Mouse (Mus musculus) liver, embryonic 14.5 days (tissue): ENCODE results near the gene Fosl1. TPM values are rescaled to one million over a fixed set of nuclear protein-coding genes. Genes with fewer than 3 reads are reported as not detected.
A peak's percentile ranks its signal among the peaks of the same experiment; 100 is the strongest.

Source experiments
- ATAC-seq: fragments of 200-750 bp; cut with Nextera tagmentation; 2 replicates; pipeline ENCODE4 v1.8.0; 2017; ENCODE audit warnings: moderate number of reproducible peaks, mild to moderate bottlenecking, moderate library complexity; ENCODE audit not compliant: insufficient read depth
- DNase-seq, 3 experiments: peaks; one replicate each; pipeline ENCODE4 v3.0.0-alpha.2; 2012 to 2013; ENCODE audit warnings: low read depth in 3 of 3, low spot score in 3 of 3
- H3K27ac ChIP-seq: fragments of 300-500 bp; sonication (generic); 2 replicates; pipeline ENCODE4 v1.5.1; 2014; ENCODE audit warnings: moderate library complexity, mild to moderate bottlenecking, control low read depth, inconsistent platforms
- H3K27me3 ChIP-seq: fragments of 300-500 bp; sonication (generic); 2 replicates; pipeline ENCODE4 v1.6.1; 2014; ENCODE audit warnings: mild to moderate bottlenecking, low read length, moderate library complexity; ENCODE audit not compliant: control insufficient read depth, insufficient read depth
- H3K36me3 ChIP-seq: fragments of 300-500 bp; sonication (generic); replicated peaks from 2 replicates; pipeline ENCODE4 v1.6.1; 2014; ENCODE audit warnings: low read depth; ENCODE audit not compliant: control insufficient read depth, insufficient read depth
- H3K4me1 ChIP-seq, 2 experiments: fragments of 200-500 bp in 1 of 2; fragments of 300-500 bp in 1 of 2; sonication (generic) in 1 of 2; replicated peaks; 2 replicates each; pipeline ENCODE4 v1.6.1; 2012 to 2014; ENCODE audit warnings: antibody characterized with exemption in 1 of 2, inconsistent platforms in 1 of 2, low read length in 1 of 2; ENCODE audit not compliant: control insufficient read depth in 2 of 2, insufficient read depth in 2 of 2
- H3K4me2 ChIP-seq: fragments of 300-500 bp; sonication (generic); 2 replicates; pipeline ENCODE4 v1.6.1; 2014; ENCODE audit warnings: low read depth, mild to moderate bottlenecking, control low read depth, moderate library complexity
- H3K4me3 ChIP-seq, 2 experiments: fragments of 200-500 bp in 1 of 2; fragments of 300-500 bp in 1 of 2; sonication (generic) in 1 of 2; 2 replicates each; pipeline ENCODE4 v1.5.1; 2012 to 2014; ENCODE audit warnings: low read depth in 2 of 2, low read length in 2 of 2, mild to moderate bottlenecking in 2 of 2, control low read depth in 1 of 2, inconsistent platforms in 1 of 2, moderate library complexity in 1 of 2; ENCODE audit not compliant: insufficient read depth in 1 of 2
- H3K9ac ChIP-seq: fragments of 300-500 bp; sonication (generic); replicated peaks from 2 replicates; pipeline ENCODE4 v1.6.1; 2014; ENCODE audit warnings: mild to moderate bottlenecking, control low read depth, moderate library complexity
- H3K9me3 ChIP-seq: fragments of 300-500 bp; sonication (generic); 2 replicates; pipeline ENCODE4 v1.6.1; 2016; ENCODE audit warnings: low read length, mixed read lengths; ENCODE audit not compliant: control insufficient read depth
- CTCF ChIP-seq: IDR thresholded peaks from 2 replicates; pipeline ENCODE4 v1.5.1; 2016; ENCODE audit warnings: antibody characterized with exemption, low read depth, control low read depth
- EP300 ChIP-seq: IDR thresholded peaks from 2 replicates; pipeline ENCODE4 v1.6.1; 2016; ENCODE audit warnings: antibody characterized with exemption, low read depth
- WGBS: fragments of 180-500 bp; shearing (Covaris S2); extraction: QIAGEN DNeasy Blood & Tissue Kit; methylation state at CpG from one replicate; pipeline ENCODE4 v1.1.7; 2014; ENCODE audit not compliant: insufficient replicate concordance; 5-methylcytosine and 5-hydroxymethylcytosine counted together
- polyA plus RNA-seq, 2 experiments: library from polyadenylated mRNA; depleted of rRNA in 1 of 2; stranded (reverse) in 1 of 2; unstranded in 1 of 2; fragments of >200 nt; fragmentation: Nextera tagmentation in 1 of 2; extraction: Ambion mirVana in 1 of 2; gene quantifications; 2 replicates each; pipeline versions ENCODE4 v1.2.1 to v1.2.3; 2012 to 2014

Gene Fosl1
- polyA plus RNA-seq, 2 experiments = 0.02 TPM; not detected in 1

GRCm38 (mm10) chr19:5433951-5434350 is 13.4 kb upstream of the Fosl1 start:
- H3K27me3 ChIP-seq = no peaks in the 10 kb centered on the region
- no peaks in the 10 kb centered on the region for H3K36me3 ChIP-seq
- H3K9me3 ChIP-seq = no peaks in the 10 kb centered on the region
- no peak overlapping the region for H3K4me3 ChIP-seq
- WGBS = 43% methylated on average over 7 of the region's 7 CpGs
- peak overlapping the region; percentile 68 for H3K4me2 ChIP-seq
- no peak for TF ChIP-seq EP300
- no peak for TF ChIP-seq CTCF
- no peak for ATAC-seq
- no peak overlapping the region for H3K9ac ChIP-seq
- H3K4me1 ChIP-seq = peaks cover 0 to 4% of the 10 kb centered on the region in 2 experiments; a peak in 2 of 4 replicates
- DNase-seq = no peak
- H3K27ac ChIP-seq = no peak overlapping the region

DNA sequence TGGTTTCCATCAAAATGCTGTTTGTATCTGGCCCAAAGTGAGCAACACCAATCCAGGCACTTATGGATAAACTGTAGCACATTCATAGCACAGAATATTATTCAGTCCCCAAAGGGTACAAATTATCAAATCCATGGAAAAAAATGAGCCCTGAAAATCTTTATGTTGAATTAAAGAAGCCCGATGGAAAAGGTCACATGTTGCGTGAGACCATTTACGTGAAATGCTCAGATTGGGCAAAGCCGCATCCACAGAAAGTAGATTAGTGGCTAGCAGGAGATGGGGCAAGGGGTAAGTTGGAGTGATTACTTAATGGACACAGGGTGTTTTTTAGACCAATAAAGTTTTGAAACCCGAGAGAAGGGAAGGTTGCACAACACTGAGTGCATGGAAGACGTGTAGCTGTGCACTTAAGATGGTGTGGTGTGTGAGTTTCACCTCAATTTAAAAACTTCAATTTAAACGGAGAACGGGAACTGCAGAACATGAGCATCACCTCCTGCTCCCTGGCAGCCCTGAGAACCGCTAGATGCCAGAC is 2.9 kb upstream of the Fosl1 start:
- TF ChIP-seq EP300 (no peak), CTCF (no peak)
- Histone ChIP-seq H3K4me1 (peaks cover 5 to 11% of the 10 kb centered on the region in 2 experiments), H3K9ac (no peak overlapping the region), H3K36me3 (no peaks in the 10 kb centered on the region), H3K4me2 (no peak overlapping the region), H3K4me3 (no peak overlapping the region), H3K27ac (no peak overlapping the region), H3K9me3 (peaks cover 5% of the 10 kb centered on the region), H3K27me3 (peaks cover 36% of the 10 kb centered on the region)
- ATAC-seq = no peak
- DNase-seq = no peak
- 51% methylated on average over 9 of the region's 9 CpGs for WGBS

GRCm38 (mm10) chr19:5444954-5445353 is 2.4 kb upstream of the Fosl1 start:
- no peak overlapping the region for H3K4me2 ChIP-seq
- no peaks in the 10 kb centered on the region for H3K36me3 ChIP-seq
- WGBS = 34% methylated on average over 7 of the region's 7 CpGs
- no peak for TF ChIP-seq CTCF
- TF ChIP-seq EP300 = no peak
- ATAC-seq (no peak), DNase-seq (no peak)
- peaks cover 5 to 11% of the 10 kb centered on the region in 2 experiments for H3K4me1 ChIP-seq
- H3K9me3 ChIP-seq = peaks cover 5% of the 10 kb centered on the region
- H3K27ac ChIP-seq = no peak overlapping the region
- no peak overlapping the region for H3K9ac ChIP-seq
- H3K27me3 ChIP-seq = peaks cover 39% of the 10 kb centered on the region
- H3K4me3 ChIP-seq = no peak overlapping the region

- TF ChIP-seq CTCF = no peak
- no peak for TF ChIP-seq EP300
- no peak for ATAC-seq
- Histone ChIP-seq H3K4me3 (no peak overlapping the region), H3K36me3 (no peaks in the 10 kb centered on the region), H3K4me1 (peaks cover 5 to 11% of the 10 kb centered on the region in 2 experiments), H3K9ac (no peak overlapping the region), H3K9me3 (no peaks in the 10 kb centered on the region), H3K27me3 (peaks cover 43% of the 10 kb centered on the region), H3K27ac (no peak overlapping the region), H3K4me2 (no peak overlapping the region)
- no peak for DNase-seq
- WGBS = 72% methylated on average over 5 of the region's 5 CpGs
These were observed 1.6 kb upstream of the Fosl1 start for GRCm38 (mm10) chr19:5445747-5446146.

GRCm38 (mm10) chr19:5448354-5449150 is 1.2 kb downstream of the Fosl1 start:
- DNase-seq = no peak
- Histone ChIP-seq H3K4me3 (peak overlapping the region in 1 of 2 experiments; percentile 59; a peak in 2 of 4 replicates), H3K4me1 (peaks cover 5 to 11% of the 10 kb centered on the region in 2 experiments), H3K4me2 (peak overlapping the region; percentile 80), H3K36me3 (no peaks in the 10 kb centered on the region), H3K27me3 (peaks cover 41% of the 10 kb centered on the region), H3K27ac (no peak overlapping the region), H3K9me3 (no peaks in the 10 kb centered on the region), H3K9ac (no peak overlapping the region)
- 3% methylated on average over 36 of the region's 36 CpGs for WGBS
- TF ChIP-seq EP300 (no peak), CTCF (no peak)
- ATAC-seq = peak; percentile 69
